Mouse (Mus musculus) MEL (cell line): ENCODE data around the gene Tnfrsf12a. TPM values are rescaled to one million over a fixed set of nuclear protein-coding genes. Genes with fewer than 3 reads are reported as not detected.

Source experiments
- DNase-seq: peaks from one replicate; pipeline ENCODE4 v3.0.0; 2011; ENCODE audit warnings: low read depth, low spot score
- H3K27ac ChIP-seq: 2 replicates; pipeline ENCODE4 v1.5.1; 2012; ENCODE audit warnings: low read depth, mild to moderate bottlenecking, control low read depth, low read length, moderate library complexity; ENCODE audit not compliant: control insufficient read depth
- H3K27me3 ChIP-seq, 2 experiments: fragments of 150-350 bp in 1 of 2; sonication (generic) in 1 of 2; 2 replicates each; pipeline ENCODE4 v1.6.1; 2012; ENCODE audit warnings: low read length in 2 of 2, mild to moderate bottlenecking in 2 of 2, improper control_type of control experiment in 1 of 2, moderate library complexity in 1 of 2; ENCODE audit not compliant: insufficient read depth in 2 of 2, control insufficient read depth in 1 of 2
- H3K36me3 ChIP-seq, 2 experiments: 2 replicates each; pipeline ENCODE4 v1.6.1; 2012 to 2014; ENCODE audit warnings: low read length in 2 of 2, improper control_type of control experiment in 1 of 2, inconsistent platforms in 1 of 2, mild to moderate bottlenecking in 1 of 2; ENCODE audit not compliant: insufficient read depth in 2 of 2, control insufficient read depth in 1 of 2
- H3K4me1 ChIP-seq, 2 experiments: fragments of 150-350 bp in 1 of 2; sonication (generic) in 1 of 2; 2 replicates each; pipeline ENCODE4 v1.6.1; 2012; ENCODE audit warnings: low read length in 2 of 2, improper control_type of control experiment in 1 of 2, mild to moderate bottlenecking in 1 of 2; ENCODE audit not compliant: insufficient read depth in 2 of 2, control insufficient read depth in 1 of 2
- H3K4me3 ChIP-seq, 2 experiments: fragments of 150-350 bp in 1 of 2; sonication (generic) in 1 of 2; 2 replicates each; pipeline ENCODE4 v1.5.1; 2012; ENCODE audit warnings: low read depth in 2 of 2, low read length in 2 of 2, mild to moderate bottlenecking in 2 of 2, moderate library complexity in 2 of 2, control low read depth in 1 of 2, improper control_type of control experiment in 1 of 2; ENCODE audit not compliant: control insufficient read depth in 1 of 2, insufficient read depth in 1 of 2
- H3K79me2 ChIP-seq: 2 replicates; pipeline ENCODE4 v1.6.1; 2012; ENCODE audit warnings: mild to moderate bottlenecking, low read length, moderate library complexity; ENCODE audit not compliant: control insufficient read depth, poor library complexity, insufficient read depth
- H3K9ac ChIP-seq: 2 replicates; pipeline ENCODE4 v1.6.1; 2012; ENCODE audit warnings: low read depth, mild to moderate bottlenecking, control low read depth, low read length, moderate library complexity; ENCODE audit not compliant: control insufficient read depth, poor library complexity, severe bottlenecking
- H3K9me3 ChIP-seq: fragments of 150-350 bp; sonication (generic); replicated peaks from 2 replicates; pipeline ENCODE4 v1.6.1; 2012; ENCODE audit warnings: mild to moderate bottlenecking, low read length, improper control_type of control experiment, moderate library complexity; ENCODE audit not compliant: insufficient read depth
- BHLHE40 ChIP-seq: IDR thresholded peaks from 2 replicates; pipeline ENCODE4 v1.6.1; 2012; ENCODE audit warnings: low read depth, mild to moderate bottlenecking, inconsistent platforms, low read length, improper control_type of control experiment, borderline replicate concordance
- CHD1 ChIP-seq: IDR thresholded peaks from 2 replicates; pipeline ENCODE4 v1.6.1; 2012; ENCODE audit warnings: low read depth, mild to moderate bottlenecking, inconsistent platforms, low read length, improper control_type of control experiment
- E2F4 ChIP-seq: IDR thresholded peaks from 2 replicates; pipeline ENCODE4 v1.6.1; 2011; ENCODE audit warnings: low read depth, low read length, improper control_type of control experiment, borderline replicate concordance
- ELF1 ChIP-seq: IDR thresholded peaks from 2 replicates; pipeline ENCODE4 v1.6.1; 2014; ENCODE audit warnings: low read depth, mild to moderate bottlenecking, inconsistent platforms, low read length, improper control_type of control experiment, moderate library complexity
- ETS1 ChIP-seq: IDR thresholded peaks from 2 replicates; pipeline ENCODE4 v1.6.1; 2012; ENCODE audit warnings: low read depth, mild to moderate bottlenecking, inconsistent platforms, low read length, improper control_type of control experiment, moderate library complexity
- GATA1 ChIP-seq: IDR thresholded peaks from 2 replicates; pipeline ENCODE4 v1.6.1; 2011; ENCODE audit warnings: low read depth, low read length, improper control_type of control experiment
- JUND ChIP-seq: IDR thresholded peaks from 2 replicates; pipeline ENCODE4 v1.6.1; 2011; ENCODE audit warnings: low read depth, mild to moderate bottlenecking, improper control_type of control experiment, low read length
- KAT2A ChIP-seq: conservative IDR thresholded peaks from 2 replicates; pipeline ENCODE4 v1.6.1; 2012; ENCODE audit warnings: low read depth, low read length, improper control_type of control experiment, inconsistent platforms
- MXI1 ChIP-seq: IDR thresholded peaks from 2 replicates; pipeline ENCODE4 v1.6.1; 2011; ENCODE audit warnings: mild to moderate bottlenecking, low read depth, low read length, improper control_type of control experiment
- MYB ChIP-seq: IDR thresholded peaks from 2 replicates; pipeline ENCODE4 v1.6.1; 2011; ENCODE audit warnings: mild to moderate bottlenecking, low read depth, low read length, improper control_type of control experiment
- MYC ChIP-seq: IDR thresholded peaks from 2 replicates; pipeline ENCODE4 v1.6.1; 2011; ENCODE audit warnings: low read depth, mild to moderate bottlenecking, low read length, improper control_type of control experiment, moderate library complexity
- NELFE ChIP-seq: IDR thresholded peaks from 2 replicates; pipeline ENCODE4 v1.6.1; 2011; ENCODE audit warnings: low read depth, low read length, improper control_type of control experiment
- POLR2A ChIP-seq, 2 experiments: IDR thresholded peaks; 2 replicates each; pipeline ENCODE4 v1.6.1; 2011 to 2012; ENCODE audit warnings: low read length in 2 of 2, mild to moderate bottlenecking in 2 of 2, control low read depth in 1 of 2, improper control_type of control experiment in 1 of 2, low read depth in 1 of 2, moderate library complexity in 1 of 2; ENCODE audit not compliant: control insufficient read depth in 1 of 2, insufficient read depth in 1 of 2, poor library complexity in 1 of 2
- POLR2AphosphoS2 ChIP-seq: IDR thresholded peaks from 2 replicates; pipeline ENCODE4 v1.6.1; 2011; ENCODE audit warnings: low read length, improper control_type of control experiment
- RAD21 ChIP-seq: IDR thresholded peaks from 2 replicates; pipeline ENCODE4 v1.6.1; 2011; ENCODE audit warnings: mild to moderate bottlenecking, low read depth, low read length, improper control_type of control experiment
- RCOR1 ChIP-seq: IDR thresholded peaks from 2 replicates; pipeline ENCODE4 v1.6.1; 2012; ENCODE audit warnings: low read depth, mild to moderate bottlenecking, inconsistent platforms, low read length, improper control_type of control experiment
- SIN3A ChIP-seq: IDR thresholded peaks from 2 replicates; pipeline ENCODE4 v1.6.1; 2012; ENCODE audit warnings: low read length, improper control_type of control experiment, inconsistent platforms
- TAL1 ChIP-seq: IDR thresholded peaks from 2 replicates; pipeline ENCODE4 v1.6.1; 2012; ENCODE audit warnings: mild to moderate bottlenecking, inconsistent platforms, low read length, moderate library complexity, mixed read lengths
- TBP ChIP-seq: IDR thresholded peaks from 2 replicates; pipeline ENCODE4 v1.8.0; 2011; ENCODE audit warnings: low read depth, low read length, improper control_type of control experiment
- TCF12 ChIP-seq: IDR thresholded peaks from 2 replicates; pipeline ENCODE4 v1.6.1; 2014; ENCODE audit warnings: low read depth, mild to moderate bottlenecking, inconsistent platforms, low read length, improper control_type of control experiment, moderate library complexity
- USF1 ChIP-seq: IDR thresholded peaks from 2 replicates; pipeline ENCODE4 v1.6.1; 2014; ENCODE audit warnings: low read depth, mild to moderate bottlenecking, inconsistent platforms, low read length, improper control_type of control experiment, moderate library complexity
- ZKSCAN1 ChIP-seq: IDR thresholded peaks from 2 replicates; pipeline ENCODE4 v1.6.1; 2012; ENCODE audit warnings: low read depth, mild to moderate bottlenecking, inconsistent platforms, low read length, improper control_type of control experiment, moderate library complexity
- ZMIZ1 ChIP-seq: IDR thresholded peaks from 2 replicates; pipeline ENCODE4 v1.6.1; 2012; ENCODE audit warnings: low read depth, mild to moderate bottlenecking, inconsistent platforms, low read length, improper control_type of control experiment, moderate library complexity
- ZNF384 ChIP-seq: IDR thresholded peaks from 2 replicates; pipeline ENCODE4 v1.6.1; 2012; ENCODE audit warnings: low read depth, mild to moderate bottlenecking, inconsistent platforms, low read length, improper control_type of control experiment
- polyA plus RNA-seq, 2 experiments: library from polyadenylated mRNA; stranded (reverse) in 1 of 2; unstranded in 1 of 2; fragments of >175 nt in 1 of 2; fragments of >200 nt in 1 of 2; gene quantifications; 2 replicates each; pipeline versions ENCODE4 v1.2.1 to v1.2.4; 2012; ENCODE audit warnings: low replicate concordance in 2 of 2, low read depth in 1 of 2; ENCODE audit not compliant: insufficient read length in 2 of 2, insufficient read depth in 1 of 2, missing spikeins in 1 of 2
- total RNA-seq: library from RNA; depleted of rRNA; stranded (reverse); fragments of 300-350 nt; gene quantifications from 2 replicates; pipeline ENCODE4 v1.2.3, GENCODE M21; 2012

Tnfrsf12a gene
- total and polyA plus RNA-seq, 3 experiments: 14.7 to 18.8 TPM; not detected in 1

GRCm38 (mm10) chr17:23670516-23671074, 6.7 kb downstream of the Tnfrsf12a start:
- Histone ChIP-seq H3K79me2 (peaks cover 6% of the 10 kb centered on the region; the same call in 1 of the 2 replicates), H3K36me3 (peaks cover 0 to 9% of the 10 kb centered on the region in 2 experiments; a peak in 2 of 4 replicates), H3K27me3 (no peaks in the 10 kb centered on the region), H3K4me1 (peaks cover 0 to 16% of the 10 kb centered on the region in 2 experiments; a peak in 3 of 4 replicates), H3K9me3 (no peaks in the 10 kb centered on the region), H3K4me3 (no peak overlapping the region), H3K9ac (no peak overlapping the region), H3K27ac (no peak overlapping the region)
- DNase-seq: no peak
- TF ChIP-seq RAD21: no peak
- TF ChIP-seq TCF12: no peak
- no peak for TF ChIP-seq POLR2AphosphoS2
- no peak for TF ChIP-seq E2F4
- TF ChIP-seq JUND: no peak
- TF ChIP-seq NELFE: no peak
- TF ChIP-seq ELF1: no peak
- TF ChIP-seq RCOR1: no peak

GRCm38 (mm10) chr17:23665511-23665910, 11.8 kb downstream of the Tnfrsf12a start:
- Histone ChIP-seq H3K4me3 (no peak overlapping the region), H3K9me3 (no peaks in the 10 kb centered on the region), H3K79me2 (no peaks in the 10 kb centered on the region), H3K4me1 (peaks cover 0 to 4% of the 10 kb centered on the region in 2 experiments; a peak in 2 of 4 replicates), H3K36me3 (no peaks in the 10 kb centered on the region), H3K9ac (no peak overlapping the region), H3K27ac (no peak overlapping the region), H3K27me3 (no peaks in the 10 kb centered on the region)
- DNase-seq: no peak
- no peak for TF ChIP-seq USF1
- no peak for TF ChIP-seq TAL1
- TF ChIP-seq RCOR1: no peak
- no peak for TF ChIP-seq GATA1

GRCm38 (mm10) chr17:23664556-23665021, 12.7 kb downstream of the Tnfrsf12a start:
- H3K4me1 ChIP-seq: peaks cover 0 to 4% of the 10 kb centered on the region in 2 experiments; a peak in 2 of 4 replicates
- H3K79me2 ChIP-seq: no peaks in the 10 kb centered on the region
- peak overlapping the region in 1 of 2 experiments; percentile 13; a peak in 1 of 4 replicates for H3K4me3 ChIP-seq
- peak; percentile 73 for DNase-seq
- no peak overlapping the region for H3K27ac ChIP-seq
- H3K9ac ChIP-seq: no peak overlapping the region
- H3K27me3 ChIP-seq: no peaks in the 10 kb centered on the region
- no peaks in the 10 kb centered on the region for H3K36me3 ChIP-seq
- H3K9me3 ChIP-seq: no peaks in the 10 kb centered on the region
- no peak for TF ChIP-seq MYC
- TF ChIP-seq USF1: no peak
- TF ChIP-seq TAL1: no peak
- TF ChIP-seq RAD21: peak; percentile 44
- no peak for TF ChIP-seq SIN3A
- no peak for TF ChIP-seq POLR2A (IDR thresholded peaks at IDR 0.05; ENCODE audit: control insufficient read depth in 1 of 2, insufficient read depth in 1 of 2, low read depth in 1 of 2, low read length in 2 of 2, poor library complexity in 1 of 2)
- 0 out of 2 replicates have a peak, but pooled peaks have one; percentile 41 for TF ChIP-seq ZNF384
- no peak for TF ChIP-seq TCF12
- no peak for TF ChIP-seq CHD1
- no peak for TF ChIP-seq KAT2A
- no peak for TF ChIP-seq TBP
- TF ChIP-seq ZMIZ1: no peak; the same call in 1 of the 2 replicates
- no peak for TF ChIP-seq E2F4
- no peak for TF ChIP-seq MXI1
- TF ChIP-seq BHLHE40: no peak
- TF ChIP-seq ZKSCAN1: no peak
- TF ChIP-seq MYB: no peak
- no peak for TF ChIP-seq JUND
- no peak for TF ChIP-seq GATA1
- TF ChIP-seq ETS1: no peak
- TF ChIP-seq NELFE: 0 out of 2 replicates have a peak, but pooled peaks have one; percentile 26
- TF ChIP-seq RCOR1: 0 out of 2 replicates have a peak, but pooled peaks have one; percentile 7
